Mouse (Mus musculus): Measurements from ENCODE around the gene Cnot8.
"Not testable (repeated sequence)": the region's sequence is repeated elsewhere in the genome, so short reads cannot be mapped to it uniquely, and the experiment has no call there.

The Cnot8 gene

DNA sequence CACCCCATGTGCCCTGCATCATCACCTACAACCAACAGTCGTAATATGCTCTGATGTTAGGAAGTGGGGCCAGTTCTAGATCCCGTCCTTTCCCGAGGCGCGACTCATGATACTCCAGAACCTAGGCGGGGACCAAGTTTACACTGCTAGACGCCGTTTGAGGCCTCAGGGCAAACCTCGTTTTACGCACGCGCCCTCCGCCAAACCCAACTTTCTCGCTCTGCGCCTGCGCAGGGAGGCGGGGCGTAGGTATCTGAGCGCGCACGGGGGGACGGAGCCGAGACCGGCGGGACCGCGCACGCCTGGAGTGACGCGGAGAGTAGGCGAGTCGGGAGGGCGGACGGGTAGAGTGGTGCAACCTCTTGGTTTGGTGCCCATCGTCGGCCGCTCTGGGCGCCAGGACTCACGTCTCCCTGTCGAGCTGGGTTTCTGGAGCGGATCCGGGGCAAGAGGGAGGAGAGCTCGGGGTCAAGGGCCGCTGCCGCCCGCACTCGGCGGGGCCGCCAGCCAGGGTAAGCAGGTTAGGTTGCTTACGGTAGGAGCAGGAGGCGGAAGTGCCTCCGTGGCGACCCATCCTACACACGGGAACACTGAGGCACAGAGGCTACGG is at the start of gene Cnot8:
Cnot8 (plus strand) TSS at position 457 of the 610 bp plus-strand sequence.
- DNase-seq (ENCODE audit: low spot score) = peak; percentile 95

DNA sequence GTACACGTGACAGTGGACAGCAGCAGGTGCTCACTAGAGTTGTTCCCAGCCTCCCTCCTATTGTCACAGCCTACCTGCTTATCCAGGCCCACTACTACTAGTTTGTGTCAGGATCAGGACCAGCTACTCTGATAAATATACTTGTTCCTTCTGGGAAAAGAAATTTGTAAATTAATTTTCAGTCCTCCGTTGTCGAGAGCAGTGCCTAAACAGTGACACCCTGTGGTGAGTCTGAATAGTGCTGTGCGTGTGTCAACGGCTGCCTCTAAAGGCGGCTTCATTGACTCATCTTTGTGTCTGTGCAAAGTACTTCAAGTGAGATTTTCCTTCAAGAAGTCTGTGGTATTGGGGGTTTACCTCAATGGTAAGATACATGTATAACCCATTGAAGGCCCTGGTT is 46.5 kb upstream of the Cnot8 start:
- DNase-seq (ENCODE audit: low spot score) = peak; percentile 27

DNA sequence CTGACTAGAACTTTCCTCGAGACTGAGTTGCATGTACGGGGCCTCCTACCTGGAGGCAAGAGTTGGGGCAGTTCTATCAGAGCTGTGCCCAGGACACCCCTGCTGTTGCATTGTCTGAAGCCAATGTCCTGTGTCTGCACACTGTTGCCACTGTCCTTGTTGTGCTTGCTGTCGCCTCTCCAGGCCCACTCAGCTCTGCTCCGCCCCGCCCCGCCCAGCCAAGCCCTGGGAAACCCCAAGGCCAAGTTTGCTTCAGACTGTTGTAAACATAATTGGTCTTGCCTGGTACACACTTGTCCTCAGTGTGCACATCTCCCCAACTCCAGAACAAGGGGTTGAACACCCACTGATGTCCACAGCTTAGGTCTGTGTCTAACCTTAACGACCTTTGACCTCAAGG is 44.2 kb upstream of the Cnot8 start:
- DNase-seq (ENCODE audit: low spot score) = not testable (repeated sequence)

DNA sequence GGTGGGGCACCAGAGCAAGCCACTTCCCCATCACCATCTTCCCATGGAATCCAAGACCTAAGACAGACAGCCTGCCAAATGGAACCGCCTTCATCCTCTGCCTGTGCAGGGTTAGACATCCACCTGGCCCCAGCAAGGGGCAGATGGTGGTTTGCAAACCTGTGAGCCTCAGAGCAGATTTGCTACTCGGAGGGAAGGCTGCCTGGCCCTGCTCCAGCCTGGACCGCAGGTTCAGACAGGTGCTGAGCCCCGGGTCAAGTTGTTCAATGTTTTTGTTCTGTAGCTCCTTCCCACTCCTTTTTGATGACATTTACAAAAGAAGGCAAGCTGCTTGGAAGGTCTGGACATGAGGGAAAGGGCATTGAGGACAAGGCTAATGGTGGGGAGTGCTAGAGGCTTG is 42.7 kb upstream of the Cnot8 start:
- DNase-seq (ENCODE audit: low spot score) = not testable (repeated sequence)

DNA sequence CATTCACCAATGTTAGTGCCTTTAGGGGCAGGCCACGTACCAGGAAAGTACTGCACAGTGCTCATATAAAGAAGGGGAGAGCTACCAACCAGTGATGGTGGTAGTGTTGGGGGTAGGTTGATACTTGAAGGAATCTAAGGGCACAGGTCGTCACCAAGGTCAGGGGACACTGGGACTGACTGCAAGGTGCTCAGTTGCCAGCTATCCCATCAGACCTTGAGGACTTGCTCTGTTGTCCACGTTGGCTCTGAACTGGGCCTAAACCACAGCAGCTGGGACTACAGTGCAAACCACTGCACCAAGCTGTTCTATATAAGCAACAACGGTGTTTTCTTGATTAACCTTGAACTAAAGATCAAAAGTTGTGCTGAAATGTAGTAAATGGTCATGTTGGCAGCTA is 41.4 kb upstream of the Cnot8 start:
- no peak for DNase-seq (ENCODE audit: low spot score)

DNA sequence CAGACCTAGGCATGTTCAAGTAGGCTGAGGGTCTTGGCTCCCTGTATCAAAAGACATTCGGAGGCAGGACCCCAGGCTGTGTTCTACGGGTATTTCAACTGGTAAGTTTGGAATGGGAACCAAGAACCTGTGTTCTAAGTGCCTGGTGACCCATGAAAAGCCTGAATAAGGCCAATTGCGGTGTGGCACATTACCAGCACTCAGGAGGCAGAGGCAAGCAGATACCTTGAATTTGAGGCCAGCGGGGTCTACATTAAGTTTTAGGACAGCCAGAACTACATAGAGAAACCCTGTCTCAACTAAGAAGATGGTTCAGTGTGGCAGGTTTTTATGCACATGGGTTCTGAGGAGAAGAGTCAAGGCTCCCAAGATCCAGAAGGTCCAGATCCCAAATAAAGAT is 38.9 kb upstream of the Cnot8 start:
- DNase-seq (ENCODE audit: low spot score) = no peak

DNA sequence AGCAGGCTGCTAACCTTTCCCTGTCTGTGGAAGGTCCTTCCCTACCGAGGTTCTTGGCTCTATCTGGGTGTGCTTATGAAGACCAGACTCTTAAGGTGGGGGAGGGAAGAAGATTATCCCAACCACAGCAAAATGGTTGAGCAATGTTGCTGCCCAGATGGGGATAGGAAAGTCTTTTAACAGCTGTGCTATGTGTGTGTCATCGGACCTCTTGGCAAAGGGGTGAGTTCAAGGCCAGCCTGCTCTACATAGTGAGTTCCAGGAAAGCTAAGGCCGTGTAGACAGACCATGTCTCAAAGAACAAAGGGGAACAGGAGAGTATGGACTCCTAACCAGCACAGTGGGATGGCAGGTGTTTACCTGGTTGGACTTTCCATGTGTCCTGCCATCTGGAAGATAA is 31.0 kb upstream of the Cnot8 start:
- DNase-seq (ENCODE audit: low spot score) = no peak

DNA sequence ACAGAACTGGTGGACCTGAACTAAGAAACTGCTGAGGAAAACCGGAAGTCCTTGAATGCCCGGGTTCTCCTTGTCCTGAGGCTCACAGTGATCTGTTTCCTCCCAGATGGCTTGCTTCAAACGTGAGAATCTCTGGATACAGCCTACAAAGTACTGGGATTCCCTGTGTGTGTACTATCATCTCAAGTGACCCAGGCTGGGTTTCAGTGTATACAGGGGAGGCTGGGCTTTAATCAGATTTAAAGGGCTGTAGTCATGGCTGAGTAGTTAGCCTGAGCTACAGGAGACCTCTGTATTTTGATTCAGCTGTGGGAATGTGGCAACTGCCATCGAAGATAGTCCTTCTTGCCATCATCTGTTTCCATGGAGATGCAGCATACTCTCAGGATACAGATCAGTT is 26.7 kb upstream of the Cnot8 start:
- DNase-seq (ENCODE audit: low spot score) = no peak

DNA sequence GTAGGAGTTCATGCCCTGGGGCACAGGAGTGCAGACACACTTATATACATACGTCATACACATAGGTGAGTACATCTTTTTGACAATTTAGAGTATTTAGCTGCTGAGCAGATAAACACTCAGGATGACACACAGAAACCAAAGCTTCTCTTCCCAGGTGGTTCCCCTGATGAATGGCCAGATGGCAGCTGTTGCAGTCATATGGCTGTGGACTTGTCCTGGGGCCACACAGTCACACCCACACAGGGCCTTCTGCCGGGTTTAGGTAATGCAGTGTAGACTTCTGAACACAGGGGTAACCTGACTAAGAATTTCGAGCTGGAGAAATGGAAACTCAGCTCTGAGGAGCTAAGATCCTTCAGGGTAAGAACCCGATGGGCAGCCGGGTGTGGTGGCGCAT is 22.2 kb upstream of the Cnot8 start:
- no peak for DNase-seq (ENCODE audit: low spot score)

DNA sequence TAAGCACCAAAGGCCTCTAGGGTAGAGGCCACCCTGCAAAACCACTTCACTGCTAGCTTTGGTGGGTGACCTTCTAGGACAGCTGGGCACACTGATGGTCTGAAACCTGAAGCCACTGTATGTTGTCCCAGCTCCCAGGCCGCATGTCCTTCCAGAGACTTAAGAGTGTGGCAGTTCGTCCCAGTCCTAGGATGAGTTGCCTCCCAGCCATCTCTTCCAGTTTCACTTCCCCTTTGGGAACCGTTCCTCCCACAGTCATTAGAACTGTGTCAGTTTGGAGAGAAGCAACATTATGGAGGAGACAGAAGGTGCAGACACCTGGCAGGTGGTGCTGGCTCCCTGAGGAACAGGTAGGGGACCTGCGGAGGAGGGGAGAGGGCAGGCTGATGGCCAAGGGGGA is 11.4 kb upstream of the Cnot8 start:
- DNase-seq (ENCODE audit: low spot score) = no peak

DNA sequence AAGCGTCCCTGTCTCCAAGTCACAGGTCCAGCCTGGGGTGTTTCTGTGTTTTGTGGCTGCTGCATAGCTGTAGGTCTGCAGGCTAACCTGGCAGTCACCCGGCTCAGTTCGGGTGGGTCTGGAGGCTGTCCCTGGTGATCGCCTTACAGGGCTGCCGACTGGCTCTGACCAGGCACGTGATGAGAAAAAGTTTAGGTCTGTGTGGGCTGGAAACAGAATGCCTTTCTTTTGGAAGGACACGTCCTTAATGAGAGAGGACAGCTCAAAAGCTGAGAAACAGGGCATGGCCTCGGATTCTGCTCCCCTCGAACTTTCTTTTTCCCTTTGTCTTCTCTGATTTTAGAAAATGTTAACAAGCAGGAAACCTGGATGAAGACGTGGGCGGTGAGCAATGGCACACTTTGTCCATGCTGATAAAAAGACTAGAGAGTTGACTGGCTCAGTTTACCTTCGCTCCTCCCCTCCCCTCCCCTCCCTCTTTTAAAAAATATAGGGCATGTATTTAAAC is 10.9 kb upstream of the Cnot8 start, which contains the start of gene Gm12248:
Gm12248 (minus strand) TSS at position 114 of the 508 bp plus-strand sequence.
- no peak for DNase-seq (ENCODE audit: low spot score)

DNA sequence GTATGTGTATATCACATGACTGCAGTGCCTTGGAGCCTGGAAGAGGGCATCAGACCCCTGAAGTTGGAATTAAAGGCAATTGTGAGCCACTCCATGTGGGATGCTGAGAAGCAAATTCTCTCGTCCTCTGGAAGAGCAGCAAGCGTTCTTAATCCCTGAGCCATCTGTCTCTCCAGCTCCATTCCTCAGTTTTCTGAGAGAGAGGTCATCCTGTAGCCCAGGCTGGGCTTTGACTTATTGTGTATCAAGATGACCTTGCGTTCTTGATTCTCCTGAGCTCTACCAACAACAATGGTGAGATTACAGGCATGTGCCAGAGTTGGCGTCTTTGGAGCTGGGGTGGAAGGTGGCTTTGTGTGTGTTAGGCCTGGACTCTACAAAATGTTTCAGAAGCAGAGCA is 9.2 kb upstream of the Cnot8 start:
- no peak for DNase-seq (ENCODE audit: low spot score)

DNA sequence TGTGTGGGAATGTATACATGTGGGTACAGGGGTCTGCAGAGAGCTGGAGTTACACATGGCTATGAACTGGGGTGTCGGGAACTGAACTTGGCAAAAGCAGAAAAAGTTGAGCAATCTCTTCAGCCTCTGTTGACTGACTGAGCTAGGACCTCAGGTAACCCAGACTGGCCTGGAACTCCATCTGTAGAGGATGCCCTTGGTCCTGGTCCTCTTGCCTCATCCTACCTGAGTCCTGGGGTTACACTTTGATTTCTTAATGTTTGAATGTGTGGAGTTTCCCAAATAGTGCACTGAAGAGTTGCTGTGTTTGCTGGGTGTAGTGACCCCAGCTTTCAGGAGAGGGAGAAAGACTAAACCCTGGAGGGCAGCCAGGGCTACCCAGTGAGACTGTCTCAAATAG is 8.4 kb upstream of the Cnot8 start:
- DNase-seq (ENCODE audit: low spot score) = no peak

DNA sequence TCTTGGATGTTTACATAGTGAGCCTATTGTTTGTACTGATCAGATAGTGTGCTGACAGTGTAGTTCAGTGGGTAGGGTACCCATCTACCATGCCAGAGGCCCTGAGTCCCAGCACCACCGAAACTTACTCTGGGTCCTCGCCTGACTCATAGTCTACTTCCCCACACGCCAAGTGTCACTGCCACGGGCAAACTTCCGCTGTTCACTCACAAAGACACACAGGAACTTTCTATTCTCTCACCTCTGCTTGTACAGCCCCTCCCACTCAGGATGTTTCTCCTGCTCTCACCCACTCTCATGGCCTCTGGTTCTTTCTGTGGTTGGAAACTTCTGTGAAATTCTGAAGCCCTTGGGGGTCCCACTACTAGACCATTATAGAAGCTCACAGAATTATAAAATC is 7.8 kb upstream of the Cnot8 start:
- no peak for DNase-seq (ENCODE audit: low spot score)

DNA sequence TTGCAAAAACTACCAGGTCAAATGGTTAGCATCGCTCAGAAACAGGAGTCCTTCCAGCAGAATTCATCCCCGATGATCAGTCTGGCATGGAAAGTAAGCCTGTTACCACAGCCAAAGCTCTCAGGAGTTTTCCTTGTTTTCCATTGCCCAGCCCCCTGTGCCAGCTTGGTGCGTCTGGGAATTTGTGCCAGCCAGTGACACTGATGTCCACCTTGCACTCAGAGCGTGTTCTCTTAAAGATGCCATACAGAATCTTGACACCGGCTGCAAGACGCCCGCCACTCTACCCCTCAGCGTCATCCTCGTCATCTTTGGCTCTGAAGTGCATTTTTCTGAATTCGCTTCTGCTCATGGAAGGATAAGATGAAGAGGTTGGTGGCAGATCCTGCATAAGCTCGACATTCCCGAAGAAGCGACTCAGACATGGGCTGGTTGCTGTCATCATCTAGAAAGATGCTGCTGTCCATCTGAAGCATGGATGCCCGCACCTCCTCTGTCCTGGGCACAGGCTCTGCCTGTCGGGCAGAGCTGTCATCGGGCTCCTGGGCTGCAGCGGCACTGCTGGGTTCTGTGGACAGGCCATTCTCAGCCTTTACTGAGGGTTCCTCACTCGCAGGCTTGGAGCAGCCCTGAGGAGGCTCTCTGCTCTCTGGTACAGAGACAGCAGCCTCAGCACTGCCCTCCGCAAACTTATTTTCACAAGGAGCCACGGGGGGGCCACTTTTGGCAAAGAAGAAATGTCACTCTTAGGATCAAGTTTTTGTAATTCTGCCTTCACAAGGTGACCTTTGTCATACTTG is 6.9 kb upstream of the Cnot8 start:
- DNase-seq (ENCODE audit: low spot score) = no peak

DNA sequence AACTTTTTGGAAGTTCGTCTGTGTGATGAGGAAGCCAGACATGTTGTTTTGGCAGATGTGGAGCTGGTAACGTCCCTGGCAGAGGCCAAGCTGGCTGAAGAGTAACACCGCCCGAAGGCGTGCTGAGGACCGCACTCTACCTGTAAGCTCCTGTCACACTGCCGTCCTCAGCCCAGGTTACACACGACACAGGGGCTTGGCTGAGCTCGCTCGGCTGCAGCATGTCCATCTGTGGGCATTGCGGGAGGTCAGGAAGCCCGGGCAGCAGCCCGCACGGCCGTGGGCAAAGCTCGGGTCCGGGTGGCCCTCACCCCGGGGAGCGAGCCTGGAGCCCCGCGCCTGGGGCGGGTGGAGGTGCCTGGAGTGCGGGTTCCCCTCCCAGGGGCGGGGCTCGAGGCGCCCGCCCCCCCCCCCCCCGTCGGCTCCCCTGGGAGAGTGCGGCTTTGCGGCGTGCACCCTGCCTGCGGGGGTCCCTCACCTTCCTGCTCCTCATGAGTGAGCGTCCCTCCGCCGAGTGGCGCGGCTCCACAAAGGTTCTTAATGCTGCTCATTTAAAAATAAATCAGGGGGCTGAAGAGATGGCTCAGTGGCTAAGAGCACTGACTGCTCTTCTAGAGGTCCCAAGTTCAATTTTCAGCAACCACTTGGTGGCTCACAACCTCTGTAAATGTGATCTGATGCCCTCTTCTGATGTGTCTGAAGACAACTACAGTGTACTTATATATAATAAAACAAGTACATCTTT is 6.2 kb upstream of the Cnot8 start:
- DNase-seq (ENCODE audit: low spot score) = no peak

DNA sequence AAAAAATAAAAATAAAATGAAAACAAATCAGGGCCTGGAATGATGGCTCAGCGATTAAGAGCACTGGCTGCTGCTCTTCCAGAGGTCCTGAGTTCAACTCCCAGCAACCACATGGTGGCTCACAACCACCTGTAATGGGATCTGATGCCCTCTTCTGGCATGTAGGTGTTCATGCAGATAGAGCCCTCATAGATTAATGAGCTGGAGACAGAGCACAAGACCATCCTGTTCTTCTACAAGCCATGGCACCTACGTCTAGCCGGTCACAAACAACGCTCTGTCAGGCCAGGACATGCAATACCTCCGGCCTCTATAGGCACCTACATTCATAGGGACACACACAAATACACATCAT is 5.6 kb upstream of the Cnot8 start:
- not testable (repeated sequence) for DNase-seq (ENCODE audit: low spot score)

DNA sequence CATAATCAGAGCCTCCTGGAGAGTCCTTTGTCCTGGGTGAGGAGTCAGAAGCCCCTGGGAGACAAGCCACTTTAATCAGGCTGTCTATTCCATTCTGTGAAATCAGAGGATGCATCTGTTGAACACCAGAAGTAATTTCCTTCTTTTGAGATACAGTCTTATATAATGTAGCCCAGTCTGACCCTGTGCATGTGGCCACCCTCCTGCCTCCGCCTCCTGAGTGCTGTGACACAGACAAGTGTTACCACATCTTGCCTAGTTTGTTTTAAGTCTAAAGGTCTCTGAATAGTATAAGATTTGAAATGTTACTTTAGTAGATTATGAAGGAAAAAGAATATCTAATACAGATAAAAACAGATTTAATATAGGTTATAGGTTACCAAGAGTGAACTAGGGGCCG is 3.9 kb upstream of the Cnot8 start:
- DNase-seq (ENCODE audit: low spot score) = no peak

DNA sequence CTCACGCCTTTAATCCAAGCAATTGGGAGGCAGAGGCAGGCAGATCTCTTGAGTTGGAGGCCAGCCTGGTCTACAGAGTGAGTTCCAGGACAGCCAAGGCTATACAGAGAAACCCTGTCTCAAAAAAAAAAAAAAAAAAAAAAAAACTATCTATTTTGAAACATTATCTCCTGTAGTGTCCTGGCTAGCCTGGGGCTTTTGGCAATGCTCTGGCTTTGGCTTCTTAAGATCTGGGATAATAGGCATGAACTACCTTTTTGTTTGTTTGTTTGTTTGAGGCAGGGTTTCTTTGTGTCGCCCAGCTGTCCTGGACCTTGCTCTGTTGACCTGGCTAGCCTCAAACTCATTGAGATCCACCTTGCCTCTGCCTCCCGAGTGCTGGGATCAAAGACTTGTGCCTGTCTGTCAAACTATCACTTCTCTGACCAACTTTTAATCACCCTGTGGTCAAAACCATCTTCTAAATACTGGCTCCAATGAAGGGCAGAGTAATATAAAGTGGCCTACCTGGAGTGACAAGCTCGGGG is 2.7 kb upstream of the Cnot8 start:
- DNase-seq (ENCODE audit: low spot score) = no peak

DNA sequence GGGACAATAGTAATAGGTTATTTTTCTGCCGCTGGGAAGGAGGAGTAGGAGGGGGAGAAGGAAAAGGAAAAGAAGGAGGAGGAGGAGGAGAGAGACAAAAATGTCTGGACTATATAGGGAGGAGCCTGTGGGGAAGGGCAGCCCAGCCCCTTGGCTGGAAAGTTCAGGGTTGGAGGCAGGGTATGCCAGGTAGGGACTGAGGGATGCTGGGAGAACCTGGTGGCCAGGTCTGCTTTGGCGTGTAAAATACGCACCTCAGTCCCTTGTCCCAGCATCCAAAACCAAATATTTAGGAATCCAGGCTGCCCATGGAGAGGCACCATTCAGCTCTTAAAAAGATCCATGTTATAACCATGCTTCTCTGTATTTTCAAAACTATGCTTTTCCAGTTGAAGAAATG is 1.8 kb upstream of the Cnot8 start:
- DNase-seq (ENCODE audit: low spot score) = no peak

DNA sequence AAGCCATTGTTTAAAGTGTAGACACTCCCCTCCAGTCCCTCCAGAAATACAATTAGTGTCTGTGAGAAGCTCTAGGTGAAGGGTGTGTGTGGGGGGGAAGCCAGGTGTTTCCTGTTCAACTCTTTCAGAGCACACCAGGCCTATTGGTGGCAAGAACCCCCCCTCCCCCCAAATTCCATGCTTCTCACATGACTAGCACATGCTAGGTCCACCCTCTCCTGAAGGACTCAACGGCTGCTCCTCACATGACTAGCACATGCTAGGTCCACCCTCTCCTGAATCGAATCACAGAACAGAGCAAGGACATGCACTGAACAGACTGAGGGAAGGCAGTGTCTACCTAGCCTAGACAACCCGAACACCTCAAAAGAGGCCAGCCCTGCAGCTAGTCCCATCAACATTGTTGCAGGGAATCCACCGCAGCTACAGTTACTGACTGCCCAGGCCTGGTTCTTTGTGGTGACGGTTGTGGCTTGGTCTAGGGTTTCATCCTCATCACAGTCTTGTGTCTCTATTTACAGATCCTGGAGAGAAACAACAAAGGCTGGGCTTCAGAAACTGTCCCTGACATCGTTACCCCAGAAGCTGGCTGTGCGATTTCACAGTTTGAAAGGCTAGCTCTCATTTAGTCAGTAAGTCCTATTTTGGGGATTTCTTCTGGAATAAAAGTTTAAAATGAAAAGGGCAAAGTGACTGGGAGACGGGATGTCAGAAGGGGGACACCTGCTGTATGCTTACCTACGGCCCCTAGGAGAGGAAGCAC is 1.2 kb upstream of the Cnot8 start:
- no peak for DNase-seq (ENCODE audit: low spot score)

DNA sequence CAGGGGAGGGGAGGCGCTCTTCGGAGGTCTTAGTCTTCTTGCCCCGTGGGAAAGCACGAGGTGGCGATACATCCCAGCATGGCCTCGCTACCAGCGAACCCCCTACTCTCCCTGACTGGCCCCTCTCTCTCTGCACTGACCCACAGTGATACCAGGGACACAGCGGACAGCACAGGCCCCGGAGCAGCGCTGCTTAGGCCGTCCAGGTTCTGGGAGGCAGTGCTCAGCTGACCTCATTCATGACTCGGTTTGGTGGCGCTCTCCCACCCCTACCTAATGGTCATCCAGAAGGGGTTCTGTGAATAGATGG is 654 bp upstream of the Cnot8 start:
- DNase-seq (ENCODE audit: low spot score) = no peak

Data from layer of hippocampus, adult 9-10 months (tissue).